9 mouse cellular contexts compared by ENCODE assay signal in genomic region chr8:45236164-45236912, GRCm38 (mm10). TPM values are rescaled to one million over a fixed set of nuclear protein-coding genes. Genes with fewer than 3 reads are reported as not detected.
DNase-seq lines count a peak whose midpoint lies in the region; TF ChIP-seq lines count a peak whose summit lies in the region.
"Had no signal": no experiment of that assay in that cellular context is flagged by ENCODE, and none has a peak within 500 bp of the region (broad histone marks: within the 10 kb centered on the region; RNA-seq: fewer than 3 reads in every experiment).

No protein-coding gene starts in this region.

- H3K4me3 ChIP-seq in ES-E14 (ENCODE audit: insufficient read depth in 1 of 2, low read depth in 1 of 2, low read length in 2 of 2, poor library complexity in 1 of 2, severe bottlenecking in 1 of 2) = peak overlapping the region; percentile 18 to 43; a peak in 3 of 4 replicates
- peak overlapping the region; percentile 31; the same call in 1 of the 2 replicates for H3K4me3 ChIP-seq in forebrain, embryonic 10.5 days
- no peak overlapping the region for H3K4me3 ChIP-seq in hindbrain, embryonic 10.5 days

- in situ Hi-C loops in ES-E14 (cut with MboI; ENCODE audit: low sequenced_read_pairs in 2 of 2, unreplicated experiment in 2 of 2) = loop anchor here in 1 of 2 experiments (5.0 kb wide), 1 partner anchor 184 kb away; no protein-coding TSS in a partner anchor

- no peaks in the 10 kb centered on the region for H3K27me3 ChIP-seq in forebrain, embryonic 10.5 days (ENCODE audit: poor library complexity, severe bottlenecking)
- H3K27me3 ChIP-seq in hindbrain, embryonic 10.5 days (ENCODE audit: insufficient read depth, poor library complexity, severe bottlenecking) = no peaks in the 10 kb centered on the region

- no peaks in the 10 kb centered on the region for H3K9me3 ChIP-seq in ES-E14 (ENCODE audit: control insufficient read depth, insufficient read depth, low read depth, low read length)
- H3K9me3 ChIP-seq in forebrain, embryonic 10.5 days = no peaks in the 10 kb centered on the region
- H3K9me3 ChIP-seq in hindbrain, embryonic 10.5 days = no peaks in the 10 kb centered on the region

- peaks cover 12 to 19% of the 10 kb centered on the region in 2 experiments for H3K4me1 ChIP-seq in ES-E14 (ENCODE audit: control insufficient read depth in 2 of 2, insufficient read depth in 2 of 2, low read length in 2 of 2, poor library complexity in 1 of 2)
- peaks cover 6% of the 10 kb centered on the region for H3K4me1 ChIP-seq in forebrain, embryonic 10.5 days
- H3K4me1 ChIP-seq in hindbrain, embryonic 10.5 days (replicated peaks) = peaks cover 11% of the 10 kb centered on the region

- peak overlapping the region; percentile 49; the same call in 1 of the 2 replicates for H3K9ac ChIP-seq in ES-E14 (ENCODE audit: insufficient read depth, low read depth, low read length, poor library complexity, severe bottlenecking)

- no peak overlapping the region for H3K27ac ChIP-seq in ES-E14 (ENCODE audit: insufficient read depth, low read depth, low read length, poor library complexity, severe bottlenecking)
- no peak overlapping the region for H3K27ac ChIP-seq in forebrain, embryonic 10.5 days
- no peak overlapping the region for H3K27ac ChIP-seq in hindbrain, embryonic 10.5 days

- DNase-seq in ES-E14 (ENCODE audit: low read depth, low spot score) = peak; percentile 74
- DNase-seq in adrenal gland, postnatal 14 days = peak; percentile 65
- peak; percentile 46 for DNase-seq in forebrain, embryonic 10.5 days (ENCODE audit: extremely low spot score, low spot score)
- peak; percentile 66 for DNase-seq in hindbrain, embryonic 10.5 days (ENCODE audit: low spot score)
- peak; percentile 71 to 74 for DNase-seq in layer of hippocampus, postnatal 10 days (ENCODE audit: low spot score in 2 of 2)
- DNase-seq in lung, postnatal 10 days = peak; percentile 53
- peak; percentile 40 for DNase-seq in right cerebral cortex, postnatal 25 days
- no peak for DNase-seq in thymus, postnatal 25 days

- no peaks in the 10 kb centered on the region for H3K36me3 ChIP-seq in ES-E14 (ENCODE audit: control insufficient read depth, insufficient read depth, low read length, poor library complexity, severe bottlenecking)
- H3K36me3 ChIP-seq in forebrain, embryonic 10.5 days (replicated peaks) = no peaks in the 10 kb centered on the region
- no peaks in the 10 kb centered on the region for H3K36me3 ChIP-seq in hindbrain, embryonic 10.5 days

- WGBS in forebrain, embryonic 10.5 days = 25% methylated on average over 14 of the region's 14 CpGs
- 25% methylated on average over 14 of the region's 14 CpGs for WGBS in hindbrain, embryonic 10.5 days

TF ChIP-seq in ES-E14, 5 proteins besides CTCF, POLR2A, EP300 and RAD21:
- TF ChIP-seq ZNF384 (IDR thresholded peaks at IDR 0.05; ENCODE audit: low read depth, low read length) (no peak), HCFC1 (IDR thresholded peaks at IDR 0.05; ENCODE audit: borderline replicate concordance, insufficient read depth, low read length) (no peak), MAFK (IDR thresholded peaks at IDR 0.05; ENCODE audit: insufficient read depth, low read depth, low read length) (peak; percentile 70), ZC3H11A (IDR thresholded peaks at IDR 0.05; ENCODE audit: borderline replicate concordance, low read depth, low read length) (peak; percentile 98)

RNA-seq across cellular contexts. Expression of gene F11, which starts 25.5 kb away (rescaled TPM):
- not detected in 2 replicates for total RNA-seq in ES-E14 (2012; rRNA removed)
- total RNA-seq in adrenal gland, postnatal 14 days (2021) = 0.79 and 10.8 TPM in 2 replicates
- polyA plus RNA-seq in forebrain, embryonic 10.5 days (2016; fragmentation: Nextera tagmentation; extraction: Ambion mirVana) = not detected in 2 replicates
- polyA plus RNA-seq in hindbrain, embryonic 10.5 days (2016; fragmentation: Nextera tagmentation; extraction: Ambion mirVana) = not detected in 2 replicates
- total RNA-seq in layer of hippocampus, postnatal 10 days (2021) = not detected
- polyA plus RNA-seq: frontal cortex, adult 2 months had no signal

RNA-seq across cellular contexts. Expression of gene Klkb1, which starts 58.3 kb away (rescaled TPM):
- not detected in 2 replicates for total RNA-seq in ES-E14 (2012; rRNA removed)
- 0.45 and 9.4 TPM in 2 replicates for total RNA-seq in adrenal gland, postnatal 14 days (2021)
- polyA plus RNA-seq in forebrain, embryonic 10.5 days (2016; fragmentation: Nextera tagmentation; extraction: Ambion mirVana) = 0.04 TPM in 1 of 2 replicates, not detected in the other
- not detected in 2 replicates for polyA plus RNA-seq in hindbrain, embryonic 10.5 days (2016; fragmentation: Nextera tagmentation; extraction: Ambion mirVana)
- under 1 TPM in 1 of 2 experiments, not detected in 1; 0.07 TPM for total RNA-seq in layer of hippocampus, postnatal 10 days (2021)
